Mouse (Mus musculus) liver, adult 2 months (tissue): ENCODE data around the gene Hivep2.

Experiments used
- CTCF ChIP-seq: fragments of 200-500 bp; IDR thresholded peaks from 2 replicates; pipeline ENCODE4 v1.5.1; 2011; ENCODE audit warnings: low read depth, low read length, control low read depth
- POLR2A ChIP-seq: fragments of 200-500 bp; IDR thresholded peaks from 2 replicates; pipeline ENCODE4 v1.6.1; 2011; ENCODE audit warnings: low read length, control low read depth; ENCODE audit not compliant: insufficient read depth; ENCODE audit errors: extremely low read depth

GRCm38 (mm10) chr10:14060302-14060701 is 94.4 kb downstream of the Hivep2 start:
- no peak for TF ChIP-seq CTCF
- TF ChIP-seq POLR2A, result no peak
